Mouse (Mus musculus) stomach, postnatal 0 days (tissue): ENCODE data around the gene Tcta.

Experiments
- CTCF ChIP-seq: IDR thresholded peaks from 2 replicates; pipeline ENCODE4 v1.5.1; 2016; ENCODE audit warnings: antibody characterized with exemption, low read depth, mild to moderate bottlenecking, moderate library complexity
- EP300 ChIP-seq: optimal IDR thresholded peaks from 2 replicates; pipeline ENCODE3; 2016; ENCODE audit warnings: antibody characterized with exemption

- TF ChIP-seq CTCF (no peak), EP300 (no peak)
These were observed 43.8 kb upstream of the Tcta start for GRCm38 (mm10) chr9:108349727-108350126.
